In the genomic region with DNA sequence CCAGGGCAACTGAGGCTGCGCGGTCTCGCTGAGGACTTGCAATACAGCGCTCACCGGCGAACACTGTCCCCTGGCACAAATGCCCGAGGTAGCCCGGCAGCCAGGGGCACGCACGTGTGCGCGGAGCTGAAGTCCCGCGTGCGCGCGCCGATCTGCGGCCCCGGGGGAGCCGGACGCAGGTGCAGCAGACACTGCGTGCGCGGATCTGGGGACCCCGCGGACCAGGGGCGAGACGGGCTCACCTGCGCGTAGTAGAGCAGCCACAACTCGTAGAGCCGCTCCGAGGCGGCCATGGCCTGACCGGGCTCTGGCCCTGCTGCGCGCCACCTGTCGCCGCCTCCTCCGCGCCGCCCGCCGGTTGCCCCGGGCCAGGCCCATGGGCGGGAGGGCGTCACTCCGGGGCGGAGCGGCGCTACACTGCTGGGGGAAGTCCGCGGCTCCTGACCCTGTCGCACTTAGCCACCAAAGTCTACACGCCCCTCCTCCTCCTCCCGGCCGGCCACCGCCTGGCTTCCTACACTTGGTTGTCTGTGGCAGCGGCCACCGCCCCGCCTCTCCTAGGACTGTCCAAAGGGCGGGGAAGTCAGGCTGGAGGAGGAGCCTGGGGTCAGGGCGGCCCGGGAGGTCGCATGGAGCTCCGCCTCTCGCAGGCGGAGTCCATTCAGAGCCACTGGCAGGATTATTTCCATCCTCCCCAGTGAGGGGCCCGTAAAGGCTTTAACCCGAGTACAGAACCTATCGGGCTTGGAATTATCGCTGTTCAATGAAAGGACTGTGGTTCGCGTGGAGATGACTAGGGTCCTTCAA, we compare ENCODE assay signal across 8 mouse cellular contexts. TPM values are rescaled to one million over a fixed set of nuclear protein-coding genes. Genes with fewer than 3 reads are reported as not detected.
A peak's percentile ranks its signal among the peaks of the same experiment; 100 is the strongest.
DNase-seq lines count a peak whose midpoint lies in the region; ATAC-seq and TF ChIP-seq lines count a peak whose summit lies in the region.

A gene (minus strand): TSS at position 507 of the 807 bp plus-strand sequence.

- TF ChIP-seq RAD21 in MEL (IDR thresholded peaks at IDR 0.05; ENCODE audit: low read depth, low read length) = no peak

- no peaks in the 10 kb centered on the region for H3K9me3 ChIP-seq in MEL (replicated peaks; ENCODE audit: insufficient read depth, low read length)
- no peaks in the 10 kb centered on the region for H3K9me3 ChIP-seq in lung, embryonic 14.5 days (ENCODE audit: low read depth, low read length)

- H3K4me1 ChIP-seq in MEL (ENCODE audit: control insufficient read depth in 1 of 2, insufficient read depth in 2 of 2, low read length in 2 of 2) = peaks cover 2 to 26% of the 10 kb centered on the region in 2 experiments
- H3K4me1 ChIP-seq in cerebellum, adult 2 months (ENCODE audit: control insufficient read depth, insufficient read depth, low read length) = peaks cover 17% of the 10 kb centered on the region
- peaks cover 16% of the 10 kb centered on the region for H3K4me1 ChIP-seq in lung, embryonic 14.5 days (ENCODE audit: insufficient read depth)

- under 1% methylated on average over 70 of the region's 75 CpGs for WGBS in cerebellum, adult 2 months
- WGBS in lung, embryonic 14.5 days = under 1% methylated on average over 73 of the region's 75 CpGs

- DNase-seq in MEL (ENCODE audit: low read depth, low spot score) = peak; percentile 96
- DNase-seq in cerebellum, adult 2 months = peak; percentile 89 to 90
- peak; percentile 81 for DNase-seq in forelimb bud, embryonic 11.5 days (ENCODE audit: low read depth, low spot score)
- peak; percentile 95 for DNase-seq in heart, postnatal 4 days
- peak; percentile 71 to 80 for DNase-seq in layer of hippocampus, adult 8-10 months (ENCODE audit: low spot score in 2 of 2)
- peak; percentile 94 for DNase-seq in lung, embryonic 14.5 days
- peak; percentile 86 to 88 for DNase-seq in thymus, adult 18-20 months

- H3K27me3 ChIP-seq in MEL (ENCODE audit: control insufficient read depth in 1 of 2, insufficient read depth in 2 of 2, low read length in 2 of 2) = no peaks in the 10 kb centered on the region
- H3K27me3 ChIP-seq in cerebellum, adult 2 months (ENCODE audit: control insufficient read depth, insufficient read depth, low read length) = no peaks in the 10 kb centered on the region
- H3K27me3 ChIP-seq in lung, embryonic 14.5 days (ENCODE audit: insufficient read depth, low read length) = peaks cover 27% of the 10 kb centered on the region

- peak within 1 kb of the TSS; percentile 69 to 83 for H3K4me3 ChIP-seq in MEL (ENCODE audit: control insufficient read depth in 1 of 2, insufficient read depth in 1 of 2, low read depth in 2 of 2, low read length in 2 of 2)
- peak within 1 kb of the TSS; percentile 54 for H3K4me3 ChIP-seq in cerebellum, adult 2 months (replicated peaks; ENCODE audit: insufficient read depth, low read depth, low read length)
- H3K4me3 ChIP-seq in lung, embryonic 14.5 days (ENCODE audit: low read depth, low read length) = peak within 1 kb of the TSS; percentile 59

- H3K4me2 ChIP-seq in lung, embryonic 14.5 days = peak within 1 kb of the TSS; percentile 94

- no peak for TF ChIP-seq EP300 in MEL (IDR thresholded peaks at IDR 0.05; ENCODE audit: low read depth in 1 of 2, low read length in 2 of 2)

- TF ChIP-seq POLR2A in MEL (IDR thresholded peaks at IDR 0.05; ENCODE audit: control insufficient read depth in 1 of 2, insufficient read depth in 1 of 2, low read depth in 1 of 2, low read length in 2 of 2, poor library complexity in 1 of 2) = peak; percentile 56 to 67; a peak in 3 of 4 replicates
- peak; percentile 52; the same call in 1 of the 2 replicates for TF ChIP-seq POLR2A in cerebellum, adult 2 months (IDR thresholded peaks at IDR 0.05; ENCODE audit: borderline replicate concordance, insufficient read depth, low read length)

- H3K9ac ChIP-seq in MEL (ENCODE audit: control insufficient read depth, low read depth, low read length, poor library complexity, severe bottlenecking) = peak within 1 kb of the TSS; percentile 80
- peak within 1 kb of the TSS; percentile 61 for H3K9ac ChIP-seq in lung, embryonic 14.5 days

- no peak; a peak in 1 of 6 replicates for TF ChIP-seq CTCF in MEL (IDR thresholded peaks at IDR 0.05 in 2 of 3, conservative IDR thresholded peaks at IDR 0.05 in 1 of 3; ENCODE audit: control insufficient read depth in 1 of 3, insufficient read depth in 1 of 3, low read depth in 2 of 3, low read length in 3 of 3, poor library complexity in 1 of 3, severe bottlenecking in 1 of 3)
- TF ChIP-seq CTCF in cerebellum, adult 2 months (IDR thresholded peaks at IDR 0.05; ENCODE audit: borderline replicate concordance, insufficient read depth, low read depth, low read length) = no peak
- TF ChIP-seq CTCF in lung, embryonic 14.5 days (IDR thresholded peaks at IDR 0.05; ENCODE audit: low read depth) = no peak

- H3K79me2 ChIP-seq in MEL (ENCODE audit: control insufficient read depth, insufficient read depth, low read length, poor library complexity) = peaks cover 13% of the 10 kb centered on the region

- peak; percentile 82 for ATAC-seq in lung, embryonic 14.5 days (ENCODE audit: insufficient read depth)
- ATAC-seq in neutrophil, adult 5-6 weeks (ENCODE audit: extremely low read depth, insufficient number of reproducible peaks, low FRiP score, poor library complexity, severe bottlenecking) = peak; percentile 76

- peaks cover 0 to 3% of the 10 kb centered on the region in 2 experiments; a peak in 2 of 4 replicates for H3K36me3 ChIP-seq in MEL (ENCODE audit: control insufficient read depth in 1 of 2, insufficient read depth in 2 of 2, low read length in 2 of 2)
- H3K36me3 ChIP-seq in lung, embryonic 14.5 days (ENCODE audit: insufficient read depth) = no peaks in the 10 kb centered on the region

- H3K27ac ChIP-seq in MEL (ENCODE audit: control insufficient read depth, low read depth, low read length) = peak within 1 kb of the TSS; percentile 26
- peak within 1 kb of the TSS; percentile 17; the same call in 1 of the 2 replicates for H3K27ac ChIP-seq in cerebellum, adult 2 months (ENCODE audit: insufficient read depth, low read length)
- H3K27ac ChIP-seq in lung, embryonic 14.5 days (ENCODE audit: low read depth) = peak within 1 kb of the TSS; percentile 54; the same call in 1 of the 2 replicates

TF ChIP-seq in MEL, 35 proteins besides CTCF, POLR2A, EP300 and RAD21:
- TF ChIP-seq NRF1 (IDR thresholded peaks at IDR 0.05; ENCODE audit: insufficient read depth, low read depth, low read length, poor library complexity, severe bottlenecking) = peak; percentile 36; the same call in 1 of the 2 replicates
- TF ChIP-seq ELF1 (IDR thresholded peaks at IDR 0.05; ENCODE audit: low read depth, low read length) = 0 out of 2 replicates have a peak, but pooled peaks have one; percentile 17
- peak; percentile 63 for TF ChIP-seq SIN3A (IDR thresholded peaks at IDR 0.05; ENCODE audit: low read length)
- no peak for TF ChIP-seq KAT2A (conservative IDR thresholded peaks at IDR 0.05; ENCODE audit: low read depth, low read length)
- no peak for TF ChIP-seq USF2 (IDR thresholded peaks at IDR 0.05; ENCODE audit: borderline replicate concordance in 1 of 2, insufficient read depth in 1 of 2, low read depth in 1 of 2, low read length in 2 of 2)
- TF ChIP-seq TBP (IDR thresholded peaks at IDR 0.05; ENCODE audit: low read depth, low read length) = 0 out of 2 replicates have a peak, but pooled peaks have one; percentile 26
- TF ChIP-seq SMC3 (IDR thresholded peaks at IDR 0.05; ENCODE audit: low read depth, low read length) = 0 out of 2 replicates have a peak, but pooled peaks have one; percentile 0
- TF ChIP-seq MAZ (IDR thresholded peaks at IDR 0.05; ENCODE audit: low read depth, low read length) = peak; percentile 49; the same call in 1 of the 2 replicates
- 0 out of 2 replicates have a peak, but pooled peaks have one; percentile 64 for TF ChIP-seq ZMIZ1 (IDR thresholded peaks at IDR 0.05; ENCODE audit: low read depth, low read length)
- TF ChIP-seq RCOR1 (IDR thresholded peaks at IDR 0.05; ENCODE audit: low read depth, low read length) = no peak
- TF ChIP-seq TCF12 (IDR thresholded peaks at IDR 0.05; ENCODE audit: low read depth, low read length) = peak; percentile 5; the same call in 1 of the 2 replicates
- TF ChIP-seq MXI1 (IDR thresholded peaks at IDR 0.05; ENCODE audit: low read depth, low read length) = peak; percentile 87
- peak; percentile 64 for TF ChIP-seq HCFC1 (IDR thresholded peaks at IDR 0.05; ENCODE audit: low read depth, low read length)
- TF ChIP-seq MYB (IDR thresholded peaks at IDR 0.05; ENCODE audit: low read depth, low read length) = no peak
- peak; percentile 66 for TF ChIP-seq NELFE (IDR thresholded peaks at IDR 0.05; ENCODE audit: low read depth, low read length)
- TF ChIP-seq ZKSCAN1 (IDR thresholded peaks at IDR 0.05; ENCODE audit: low read depth, low read length) = peak; percentile 61; the same call in 1 of the 2 replicates
- TF ChIP-seq MYC (IDR thresholded peaks at IDR 0.05; ENCODE audit: low read depth, low read length) = 0 out of 2 replicates have a peak, but pooled peaks have one; percentile 12

RNA-seq across cellular contexts. Expression of the gene that starts here (rescaled TPM):
- total RNA-seq in MEL (2012; rRNA removed) = 7.0 and 9.3 TPM in 2 replicates
- 10 to 100 TPM in 1 of 2 experiments, not detected in 1; 17.2 TPM for polyA plus RNA-seq in MEL (2012; ENCODE audit: insufficient read depth in 1 of 2, insufficient read length in 2 of 2, low read depth in 1 of 2, low replicate concordance in 2 of 2, missing spikeins in 1 of 2)
- polyA plus RNA-seq in cerebellum, adult 2 months (2012; rRNA removed) = 16.8 and 19.1 TPM in 2 replicates
- 1 to 10 TPM; 7.4 to 8.6 TPM for total RNA-seq in heart, postnatal 4 days (2021)
- 10 to 100 TPM; 15.1 to 18.5 (median 18.1) TPM for total RNA-seq in layer of hippocampus, adult 8-10 months (2022)
- polyA plus RNA-seq in lung, embryonic 14.5 days (2014; fragmentation: Nextera tagmentation; extraction: Ambion mirVana) = 3.2 and 3.8 TPM in 2 replicates
- 110 and 138 TPM in 2 replicates for total RNA-seq in neutrophil, adult 5-6 weeks (2017)

Comparison
In these comparisons a context has a peak if more than half of its experiments do, and no peak if none do; other contexts are left out.
1. Peak in every context shown above with its lines: DNase-seq, ATAC-seq, H3K4me3 ChIP-seq and H3K27ac ChIP-seq.